Mouse (Mus musculus): ENCODE data around the gene Kcnh4.
"Not testable (repeated sequence)": the region's sequence is repeated elsewhere in the genome, so short reads cannot be mapped to it uniquely, and the experiment has no call there.

GRCm38 (mm10) chr11:100790644-100791043, 30.9 kb upstream of the Kcnh4 start:
- not testable (repeated sequence) for TF ChIP-seq CTCF, POLR2A (IDR thresholded peaks at IDR 0.05; ENCODE audit: insufficient read depth, low read depth, low read length)
